Mouse (Mus musculus) lung, embryonic 14.5 days (tissue): ENCODE results near the gene Rbm15b. TPM values are rescaled to one million over a fixed set of nuclear protein-coding genes. Genes with fewer than 3 reads are reported as not detected.
A peak's percentile ranks its signal among the peaks of the same experiment; 100 is the strongest.

Source experiments
- ATAC-seq: fragments of 200-750 bp; cut with Nextera tagmentation; 2 replicates; pipeline ENCODE4 v1.8.0; 2017; ENCODE audit warnings: mild to moderate bottlenecking, moderate TSS enrichment, moderate library complexity; ENCODE audit not compliant: insufficient read depth
- DNase-seq: peaks from one replicate; pipeline ENCODE4 v3.0.0-alpha.2; 2015
- H3K27ac ChIP-seq: fragments of 300-500 bp; sonication (generic); 2 replicates; pipeline ENCODE4 v1.5.1; 2014; ENCODE audit warnings: low read depth, mild to moderate bottlenecking, moderate library complexity
- H3K27me3 ChIP-seq: fragments of 300-500 bp; sonication (generic); 2 replicates; pipeline ENCODE4 v1.6.1; 2014; ENCODE audit warnings: low read length, control low read depth; ENCODE audit not compliant: insufficient read depth
- H3K36me3 ChIP-seq: fragments of 300-500 bp; sonication (generic); 2 replicates; pipeline ENCODE4 v1.6.1; 2014; ENCODE audit warnings: control low read depth; ENCODE audit not compliant: insufficient read depth
- H3K4me1 ChIP-seq: fragments of 300-500 bp; sonication (generic); 2 replicates; pipeline ENCODE4 v1.6.1; 2014; ENCODE audit warnings: antibody characterized with exemption, control low read depth; ENCODE audit not compliant: insufficient read depth
- H3K4me2 ChIP-seq: fragments of 300-500 bp; sonication (generic); 2 replicates; pipeline ENCODE4 v1.6.1; 2014; ENCODE audit warnings: mild to moderate bottlenecking
- H3K4me3 ChIP-seq: fragments of 300-500 bp; sonication (generic); 2 replicates; pipeline ENCODE4 v1.5.1; 2014; ENCODE audit warnings: low read depth, low read length
- H3K9ac ChIP-seq: fragments of 300-500 bp; sonication (generic); 2 replicates; pipeline ENCODE4 v1.6.1; 2014
- H3K9me3 ChIP-seq: fragments of 300-500 bp; sonication (generic); 2 replicates; pipeline ENCODE4 v1.6.1; 2016; ENCODE audit warnings: low read depth, low read length, control low read depth
- CTCF ChIP-seq: IDR thresholded peaks from 2 replicates; pipeline ENCODE4 v1.5.1; 2016; ENCODE audit warnings: antibody characterized with exemption, low read depth
- WGBS: fragments of 180-500 bp; shearing (Covaris S2); extraction: QIAGEN DNeasy Blood & Tissue Kit; methylation state at CpG from one replicate; pipeline ENCODE4 v1.1.7; 2014; 5-methylcytosine and 5-hydroxymethylcytosine counted together
- polyA plus RNA-seq: library from polyadenylated mRNA; unstranded; fragments of >200 nt; fragmentation: Nextera tagmentation; extraction: Ambion mirVana; gene quantifications from 2 replicates; pipeline ENCODE4 v1.2.1, GENCODE M21; 2014

Gene Rbm15b
- polyA plus RNA-seq, 1 experiment from 2014 or later: 25.3 TPM

GRCm38 (mm10) chr9:106884996-106885900, 2.0 kb downstream of the Rbm15b start:
- H3K9ac ChIP-seq: peak overlapping the region; percentile 96
- H3K4me2 ChIP-seq: peak overlapping the region; percentile 98
- ATAC-seq (peak; percentile 8; the same call in 1 of the 2 replicates), DNase-seq (peak; percentile 54)
- no peak for TF ChIP-seq CTCF
- H3K36me3 ChIP-seq: peaks cover 79% of the 10 kb centered on the region
- WGBS: 8% methylated on average over 44 of the region's 44 CpGs
- H3K27me3 ChIP-seq: no peaks in the 10 kb centered on the region
- no peak overlapping the region for H3K27ac ChIP-seq
- peak overlapping the region; percentile 91 for H3K4me3 ChIP-seq
- peaks cover 8% of the 10 kb centered on the region; the same call in 1 of the 2 replicates for H3K4me1 ChIP-seq
- no peaks in the 10 kb centered on the region for H3K9me3 ChIP-seq

GRCm38 (mm10) chr9:106884306-106884705, 2.9 kb downstream of the Rbm15b start:
- no peak for TF ChIP-seq CTCF
- Histone ChIP-seq H3K9me3 (no peaks in the 10 kb centered on the region), H3K27ac (no peak overlapping the region), H3K27me3 (no peaks in the 10 kb centered on the region), H3K4me2 (peak overlapping the region; percentile 98), H3K4me1 (peaks cover 8% of the 10 kb centered on the region; the same call in 1 of the 2 replicates), H3K4me3 (peak overlapping the region; percentile 91), H3K36me3 (peaks cover 78% of the 10 kb centered on the region), H3K9ac (peak overlapping the region; percentile 96)
- 10% methylated on average over 16 of the region's 16 CpGs for WGBS
- DNase-seq: peak; percentile 30
- no peak for ATAC-seq

- Histone ChIP-seq H3K4me3 (0 out of 2 replicates have a peak overlapping the region, but pooled peaks have one; percentile 91), H3K9ac (peak overlapping the region; percentile 18; the same call in 1 of the 2 replicates), H3K27me3 (no peaks in the 10 kb centered on the region), H3K4me2 (peak overlapping the region; percentile 98), H3K4me1 (peaks cover 8% of the 10 kb centered on the region; the same call in 1 of the 2 replicates), H3K9me3 (no peaks in the 10 kb centered on the region), H3K36me3 (peaks cover 77% of the 10 kb centered on the region), H3K27ac (no peak overlapping the region)
- ATAC-seq (no peak), DNase-seq (no peak)
- 56% methylated on average over 3 of the region's 3 CpGs for whole genome bisulfite sequencing
- no peak for TF ChIP-seq CTCF
Measured at GRCm38 (mm10) chr9:106883085-106883484, 4.1 kb downstream of the Rbm15b start.

GRCm38 (mm10) chr9:106882176-106882575, 5.1 kb downstream of the Rbm15b start:
- Histone ChIP-seq H3K9ac (no peak overlapping the region), H3K4me3 (no peak overlapping the region), H3K9me3 (no peaks in the 10 kb centered on the region), H3K4me1 (peaks cover 8% of the 10 kb centered on the region; the same call in 1 of the 2 replicates), H3K27ac (no peak overlapping the region), H3K27me3 (no peaks in the 10 kb centered on the region), H3K4me2 (no peak overlapping the region), H3K36me3 (peaks cover 77% of the 10 kb centered on the region)
- no peak for ATAC-seq
- 75% methylated on average over 4 of the region's 4 CpGs for WGBS
- TF ChIP-seq CTCF: no peak
- DNase-seq: no peak

- Histone ChIP-seq H3K9ac (no peak overlapping the region), H3K4me1 (peaks cover 8% of the 10 kb centered on the region; the same call in 1 of the 2 replicates), H3K9me3 (no peaks in the 10 kb centered on the region), H3K36me3 (peaks cover 84% of the 10 kb centered on the region), H3K4me3 (no peak overlapping the region), H3K27ac (no peak overlapping the region), H3K27me3 (no peaks in the 10 kb centered on the region), H3K4me2 (no peak overlapping the region)
- DNase-seq (peak; percentile 17), ATAC-seq (no peak)
- TF ChIP-seq CTCF: no peak
- 58% methylated on average over 4 of the region's 4 CpGs for WGBS
Measured at GRCm38 (mm10) chr9:106881071-106881755, 6.0 kb downstream of the Rbm15b start.

- H3K4me3 ChIP-seq: no peak overlapping the region
- peaks cover 5% of the 10 kb centered on the region; the same call in 1 of the 2 replicates for H3K4me1 ChIP-seq
- H3K36me3 ChIP-seq: peaks cover 91% of the 10 kb centered on the region
- H3K9me3 ChIP-seq: no peaks in the 10 kb centered on the region
- TF ChIP-seq CTCF: no peak
- no peak overlapping the region for H3K9ac ChIP-seq
- no peak overlapping the region for H3K4me2 ChIP-seq
- DNase-seq (no peak), ATAC-seq (no peak)
- 72% methylated on average over 4 of the region's 4 CpGs for WGBS
- no peaks in the 10 kb centered on the region for H3K27me3 ChIP-seq
- no peak overlapping the region; the same call in 1 of the 2 replicates for H3K27ac ChIP-seq
Measured at GRCm38 (mm10) chr9:106879471-106879870, 7.8 kb downstream of the Rbm15b start.

GRCm38 (mm10) chr9:106876666-106877065, 10.6 kb downstream of the Rbm15b start:
- no peak for ATAC-seq

More at GRCm38 (mm10) chr9:106876666-106877065, 10.6 kb downstream of the Rbm15b start:
- H3K36me3 ChIP-seq: peaks cover 84% of the 10 kb centered on the region
- no peak overlapping the region for H3K4me3 ChIP-seq
- H3K4me1 ChIP-seq: no peaks in the 10 kb centered on the region
- no peak overlapping the region for H3K4me2 ChIP-seq
- WGBS: 86% methylated on average over 3 of the region's 3 CpGs
- no peak overlapping the region for H3K27ac ChIP-seq
- no peaks in the 10 kb centered on the region for H3K27me3 ChIP-seq
- H3K9ac ChIP-seq: no peak overlapping the region
- H3K9me3 ChIP-seq: no peaks in the 10 kb centered on the region
- no peak for TF ChIP-seq CTCF
- DNase-seq: no peak
